Mouse (Mus musculus) liver, adult 2 months (tissue): ENCODE measurements at regions not wholly inside any gene's neighbourhood (a gene's known extent, or its start where the extent isn't known, plus 50 kb on each side); places are given as distances from the start of the nearest gene placed in this dataset.

Experiments
- CTCF ChIP-seq: fragments of 200-500 bp; IDR thresholded peaks from 2 replicates; pipeline ENCODE4 v1.5.1; 2011; ENCODE audit warnings: low read depth, low read length, control low read depth
- POLR2A ChIP-seq: fragments of 200-500 bp; IDR thresholded peaks from 2 replicates; pipeline ENCODE4 v1.6.1; 2011; ENCODE audit warnings: low read length, control low read depth; ENCODE audit not compliant: insufficient read depth; ENCODE audit errors: extremely low read depth

DNA sequence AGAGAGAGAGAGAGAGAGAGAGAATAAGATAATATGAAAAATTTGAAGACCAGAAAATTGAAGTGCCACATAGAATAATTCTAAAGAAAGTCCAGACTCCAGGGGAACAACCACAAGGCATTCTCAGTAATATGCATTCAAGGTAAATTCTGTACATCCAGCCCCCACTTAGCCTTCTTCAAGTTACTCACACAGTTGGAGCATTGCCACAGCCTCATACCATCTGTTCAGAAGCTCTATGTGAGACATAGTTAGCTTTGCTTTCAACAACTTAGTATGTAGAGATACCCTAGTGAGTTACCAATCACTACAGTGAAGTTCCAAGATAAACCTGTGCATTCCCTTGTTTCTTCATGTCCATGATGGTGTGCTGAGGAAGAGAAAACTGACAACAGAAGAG lies 247.6 kb upstream of the Mad2l1 start:
- no peak for TF ChIP-seq POLR2A
- no peak for TF ChIP-seq CTCF
